Mouse (Mus musculus): ENCODE measurements around the gene Unc93a.
"Not testable (repeated sequence)": the region's sequence is repeated elsewhere in the genome, so short reads cannot be mapped to it uniquely, and the experiment has no call there.

Gene Unc93a

GRCm38 (mm10) chr17:13131710-13132109, at the start of gene Unc93a:
TSS of gene Unc93a (minus strand) at chr17:13131810.
- POLR2A ChIA-PET, CTCF ChIA-PET: not testable (repeated sequence)

GRCm38 (mm10) chr17:13180491-13180890, 48.9 kb upstream of the Unc93a start:
- CTCF ChIA-PET, POLR2A ChIA-PET: not testable (repeated sequence)

- POLR2A ChIA-PET, CTCF ChIA-PET: not testable (repeated sequence)
Observed at GRCm38 (mm10) chr17:13179021-13179420, 47.4 kb upstream of the Unc93a start.

DNA sequence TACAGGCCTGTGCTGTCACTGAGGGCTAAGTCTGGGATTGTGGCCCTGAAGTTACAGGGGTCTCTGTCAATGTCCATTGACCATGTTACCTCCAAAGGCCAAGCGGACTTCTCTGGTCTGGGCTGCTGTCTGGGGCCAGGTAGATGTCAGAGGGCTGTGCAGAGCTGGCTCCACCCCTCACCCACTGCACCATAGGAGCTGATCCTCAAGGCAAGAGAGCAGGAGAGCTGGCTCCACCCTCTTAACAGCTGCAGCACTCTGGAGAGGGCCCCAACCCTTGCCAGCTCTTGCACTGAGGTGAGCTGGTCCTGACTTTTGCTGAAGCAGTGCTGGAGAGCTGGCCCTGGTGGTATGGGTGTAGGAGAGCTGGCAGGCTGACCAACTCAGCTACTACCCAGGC, 46.2 kb upstream of the Unc93a start:
- CTCF ChIA-PET, POLR2A ChIA-PET: not testable (repeated sequence)

DNA sequence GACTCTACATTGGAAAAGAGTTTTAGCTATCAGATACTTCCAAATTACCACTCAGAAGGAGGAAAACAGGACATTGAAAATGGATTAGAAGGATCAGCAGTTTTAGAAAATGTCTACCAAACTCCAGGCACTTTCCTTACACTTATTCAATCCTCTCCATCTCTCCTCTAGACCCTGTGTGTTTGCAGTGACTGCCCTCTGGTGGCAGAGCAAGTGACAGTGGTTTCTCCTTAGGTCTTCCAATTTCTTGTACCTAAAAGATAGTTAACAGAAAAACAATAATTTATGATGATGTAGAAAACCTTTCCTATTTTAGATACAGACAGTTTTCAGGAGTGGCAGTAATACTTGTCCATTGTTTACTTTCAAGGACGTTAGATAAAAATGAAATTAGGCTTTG, 44.0 kb upstream of the Unc93a start:
- POLR2A ChIA-PET, CTCF ChIA-PET: not testable (repeated sequence)

- CTCF ChIA-PET, result interaction anchor here in 3 of 4 experiments (0.5 to 0.6 kb wide), 3 partner anchors 163 to 213 kb away, joined by 3 to 5 read pairs (median 3); partner anchors contain the start of gene Acat2 (in 1 of the 3)
Observed at GRCm38 (mm10) chr17:13174029-13174428, 42.4 kb upstream of the Unc93a start.

GRCm38 (mm10) chr17:13173578-13173977, 42.0 kb upstream of the Unc93a start:
- CTCF ChIA-PET, result not testable (repeated sequence)

More at GRCm38 (mm10) chr17:13174029-13174428, 42.4 kb upstream of the Unc93a start:
- POLR2A ChIA-PET, result not testable (repeated sequence)

DNA sequence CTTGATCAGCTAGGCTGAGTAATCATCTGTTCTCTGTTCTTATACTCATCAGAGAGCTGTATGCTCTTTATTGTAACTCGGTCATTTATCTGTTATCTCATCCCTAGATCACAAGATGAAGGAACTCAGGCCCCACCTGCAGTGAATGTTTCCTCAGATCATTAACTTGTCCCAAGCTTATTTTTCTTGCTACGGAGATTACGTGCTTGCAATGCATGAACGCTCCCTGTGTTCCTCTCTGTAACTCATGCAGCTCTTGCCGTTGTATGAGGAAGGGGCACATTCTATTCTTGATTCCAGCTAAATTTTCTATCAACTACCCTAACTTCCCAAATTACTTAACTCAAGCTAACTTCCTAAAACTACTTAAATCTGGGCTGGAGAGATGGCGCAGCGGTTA, 14.5 kb upstream of the Unc93a start:
- CTCF ChIA-PET, result not testable (repeated sequence)

More at GRCm38 (mm10) chr17:13173578-13173977, 42.0 kb upstream of the Unc93a start:
- POLR2A ChIA-PET, result not testable (repeated sequence)

GRCm38 (mm10) chr17:13144580-13145215, 13.1 kb upstream of the Unc93a start:
- CTCF ChIA-PET, result not testable (repeated sequence)

More for the DNA sequence above, 14.5 kb upstream of the Unc93a start:
- POLR2A ChIA-PET, result not testable (repeated sequence)

DNA sequence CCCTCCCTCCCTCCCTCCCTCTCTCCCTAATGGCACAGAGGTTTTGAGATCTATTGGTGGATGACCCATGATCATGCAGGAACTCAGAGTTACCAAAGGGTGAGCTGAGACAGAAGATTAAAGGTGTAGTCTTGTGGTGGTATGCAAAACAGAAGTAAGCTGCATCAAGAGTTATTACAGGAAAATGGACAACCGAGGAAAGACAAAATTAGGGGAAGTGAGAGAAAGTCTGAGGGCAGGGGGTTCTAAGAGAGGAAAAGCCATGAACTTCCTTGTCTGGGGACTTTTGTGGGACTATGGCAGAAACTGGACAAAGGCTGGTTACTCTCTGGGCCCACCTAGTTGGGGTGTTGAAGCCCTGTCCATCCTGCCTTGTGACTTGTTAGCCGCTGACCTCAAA, 11.1 kb upstream of the Unc93a start:
- CTCF ChIA-PET, POLR2A ChIA-PET: not testable (repeated sequence)

More at GRCm38 (mm10) chr17:13144580-13145215, 13.1 kb upstream of the Unc93a start:
- POLR2A ChIA-PET, result not testable (repeated sequence)

- CTCF ChIA-PET, POLR2A ChIA-PET: not testable (repeated sequence)
Observed at GRCm38 (mm10) chr17:13135356-13135755, 3.7 kb upstream of the Unc93a start.

DNA sequence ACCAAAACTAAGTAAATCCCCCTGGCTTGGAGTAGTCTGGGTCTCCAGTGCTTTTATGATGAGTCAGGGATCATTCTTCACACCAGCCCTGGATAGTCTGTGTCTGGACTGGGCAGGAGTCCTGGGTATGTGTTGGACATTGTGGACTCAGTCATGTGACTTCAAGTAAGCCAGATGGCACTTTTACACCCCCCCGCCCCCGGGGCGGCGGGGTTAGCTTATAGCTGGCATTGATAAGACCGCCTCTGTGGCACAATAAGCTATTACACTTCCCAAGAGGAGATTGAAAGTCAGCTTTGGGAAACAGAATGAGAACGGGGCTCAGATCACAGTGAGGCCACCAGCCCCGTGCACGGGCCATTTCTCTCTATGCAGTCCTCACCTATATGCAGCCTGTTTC, 742 bp upstream of the Unc93a start:
- CTCF ChIA-PET, POLR2A ChIA-PET: not testable (repeated sequence)

DNA sequence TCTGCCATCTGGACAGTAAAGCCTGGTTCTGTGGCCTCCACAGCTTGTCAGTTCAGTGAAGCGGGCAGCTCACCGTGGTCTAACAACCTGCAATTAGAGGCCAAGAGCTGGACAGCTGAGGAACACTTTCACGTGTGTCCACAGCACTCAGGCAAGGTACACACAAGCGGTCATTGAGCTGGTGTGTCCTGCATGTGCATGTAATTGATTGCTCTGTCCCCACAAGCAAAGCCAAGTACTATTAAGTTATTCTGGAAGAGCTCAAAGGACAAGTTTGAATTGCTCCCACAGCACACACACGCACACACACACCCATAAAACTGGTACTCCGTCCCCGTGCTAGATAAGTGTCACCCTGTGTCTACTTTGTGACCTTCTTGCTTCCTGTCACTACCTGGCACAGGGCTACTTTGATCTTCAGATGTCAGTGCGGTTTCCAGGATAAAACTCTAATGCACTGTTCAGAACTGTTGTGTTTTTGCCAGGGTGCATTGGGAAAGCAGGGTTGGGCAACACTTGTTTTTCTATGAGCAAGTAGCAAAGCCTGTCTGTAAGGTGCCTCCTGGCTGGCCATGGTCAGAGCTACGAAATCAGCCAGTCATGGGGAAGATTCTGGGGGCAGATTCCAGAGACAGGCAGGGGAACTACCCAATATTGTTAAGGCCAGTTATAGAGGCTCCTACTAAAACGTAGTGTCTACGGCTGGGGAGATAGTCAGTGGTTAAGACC, 1.7 kb downstream of the Unc93a start:
- POLR2A ChIA-PET, CTCF ChIA-PET: not testable (repeated sequence)

GRCm38 (mm10) chr17:13129324-13129723, 2.3 kb downstream of the Unc93a start:
- CTCF ChIA-PET, POLR2A ChIA-PET: not testable (repeated sequence)

DNA sequence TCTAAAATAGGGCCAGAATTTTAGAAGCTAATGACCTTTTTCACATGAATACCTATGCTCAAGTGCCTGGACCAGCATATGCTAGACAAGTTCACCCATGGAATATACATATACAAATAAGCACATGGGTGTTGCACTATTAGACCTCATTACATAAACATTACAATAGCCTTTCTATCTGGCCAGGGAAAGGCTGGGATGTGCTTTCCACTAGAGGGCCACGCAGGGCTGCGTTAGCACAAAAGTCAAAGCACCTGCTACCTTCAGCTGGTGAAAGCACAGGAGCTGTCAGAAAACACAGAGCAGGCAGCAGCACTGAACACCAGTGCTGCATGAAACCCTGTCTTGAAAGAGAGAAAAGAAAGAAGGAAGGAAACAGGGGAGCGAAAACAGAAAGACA, 7.4 kb downstream of the Unc93a start:
- CTCF ChIA-PET, result not testable (repeated sequence)

DNA sequence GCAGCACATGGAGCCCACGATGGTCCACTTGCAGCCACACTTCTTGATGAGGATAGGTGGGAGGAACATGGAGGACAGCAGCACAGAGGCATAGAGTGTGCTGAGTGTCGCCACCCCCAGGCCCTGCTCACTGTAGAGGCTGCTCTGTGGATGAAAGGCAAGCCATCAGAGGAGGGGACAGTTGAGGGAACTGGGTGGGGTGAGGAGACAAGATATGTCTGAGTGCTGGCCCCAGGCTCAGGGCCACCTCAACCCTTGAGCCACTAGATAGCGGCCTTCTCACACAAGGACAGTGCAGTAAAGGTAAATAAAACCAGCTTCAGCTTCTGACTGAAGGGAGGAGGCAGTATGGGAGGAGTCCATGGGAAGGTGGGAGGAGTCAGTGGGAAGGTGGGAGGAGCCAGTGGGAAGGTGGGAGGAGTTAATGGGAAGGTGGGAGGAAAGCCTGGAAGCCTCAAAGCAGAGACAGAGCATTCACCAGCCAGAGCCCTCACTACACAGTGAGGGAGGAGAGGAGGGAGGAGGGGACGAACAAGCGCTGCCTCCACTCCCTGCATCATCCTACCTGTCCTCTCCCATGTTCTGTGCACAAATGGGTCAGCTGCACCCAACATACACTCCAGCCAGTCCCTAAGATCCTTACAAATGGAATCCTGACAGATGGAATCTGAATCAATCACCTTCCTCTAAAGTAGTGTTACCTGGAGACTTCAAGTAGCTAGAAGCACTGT, 8.1 kb downstream of the Unc93a start:
- CTCF ChIA-PET, POLR2A ChIA-PET: not testable (repeated sequence)

More for the DNA sequence above, 7.4 kb downstream of the Unc93a start:
- POLR2A ChIA-PET, result not testable (repeated sequence)

DNA sequence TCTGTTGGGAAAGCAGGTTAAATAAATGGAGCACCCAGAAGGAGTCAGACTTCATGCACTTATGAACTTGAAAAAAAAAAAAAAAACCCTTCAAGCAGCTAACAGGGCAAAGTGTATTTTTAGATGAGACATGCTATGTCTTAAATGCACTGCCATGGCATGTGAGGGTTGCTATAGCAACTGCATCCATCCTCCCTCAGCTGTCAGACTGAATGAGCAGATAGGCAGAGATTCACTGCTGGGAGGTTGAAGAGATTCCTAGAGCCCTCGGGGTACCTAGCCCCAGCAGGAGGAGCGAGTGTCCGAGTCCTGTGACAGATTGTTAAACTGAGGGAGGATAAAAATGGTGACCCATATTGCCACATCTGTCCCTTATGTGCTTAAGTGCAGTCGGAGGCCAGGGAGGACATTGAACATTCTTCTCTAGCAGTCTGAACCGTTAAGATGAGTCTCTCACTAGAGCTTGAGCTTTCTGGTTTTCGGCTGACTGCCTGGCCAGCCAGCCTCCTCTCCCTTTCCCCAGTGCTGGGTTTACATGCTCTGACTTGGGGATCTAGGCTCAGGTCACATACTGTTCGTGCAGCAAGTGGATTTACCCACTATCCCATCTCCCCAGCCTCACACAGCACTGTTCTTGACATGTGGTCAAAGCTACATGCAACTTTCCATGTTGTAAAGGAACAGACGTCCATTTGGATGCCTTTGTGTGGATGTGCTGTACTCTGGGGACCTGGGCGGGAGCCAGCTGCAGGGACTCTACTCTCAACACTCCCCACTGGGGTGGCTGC, 18.9 kb downstream of the Unc93a start:
- POLR2A ChIA-PET, CTCF ChIA-PET: not testable (repeated sequence)

GRCm38 (mm10) chr17:13106563-13106962, 25.0 kb downstream of the Unc93a start:
- CTCF ChIA-PET, POLR2A ChIA-PET: not testable (repeated sequence)

DNA sequence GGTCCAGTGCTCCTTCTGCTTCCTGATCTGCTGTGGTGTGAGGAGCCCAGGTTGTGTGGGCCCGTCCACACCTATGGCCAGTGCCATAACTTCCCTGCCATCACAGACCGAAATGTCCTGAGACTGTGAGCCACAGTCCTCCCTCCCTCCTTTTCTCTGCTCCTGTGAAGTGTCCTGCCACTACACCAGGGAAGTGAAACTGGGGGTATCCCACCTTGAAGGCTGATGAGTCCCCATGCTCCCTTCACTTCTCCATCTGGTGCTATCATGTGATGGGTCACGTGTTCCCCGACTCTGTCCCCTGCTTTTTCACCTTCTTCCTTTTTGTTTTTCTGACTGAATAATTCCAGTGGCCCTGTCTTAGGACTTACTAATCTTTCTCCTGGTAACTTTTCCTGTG, 38.6 kb downstream of the Unc93a start:
- CTCF ChIA-PET, POLR2A ChIA-PET: not testable (repeated sequence)

DNA sequence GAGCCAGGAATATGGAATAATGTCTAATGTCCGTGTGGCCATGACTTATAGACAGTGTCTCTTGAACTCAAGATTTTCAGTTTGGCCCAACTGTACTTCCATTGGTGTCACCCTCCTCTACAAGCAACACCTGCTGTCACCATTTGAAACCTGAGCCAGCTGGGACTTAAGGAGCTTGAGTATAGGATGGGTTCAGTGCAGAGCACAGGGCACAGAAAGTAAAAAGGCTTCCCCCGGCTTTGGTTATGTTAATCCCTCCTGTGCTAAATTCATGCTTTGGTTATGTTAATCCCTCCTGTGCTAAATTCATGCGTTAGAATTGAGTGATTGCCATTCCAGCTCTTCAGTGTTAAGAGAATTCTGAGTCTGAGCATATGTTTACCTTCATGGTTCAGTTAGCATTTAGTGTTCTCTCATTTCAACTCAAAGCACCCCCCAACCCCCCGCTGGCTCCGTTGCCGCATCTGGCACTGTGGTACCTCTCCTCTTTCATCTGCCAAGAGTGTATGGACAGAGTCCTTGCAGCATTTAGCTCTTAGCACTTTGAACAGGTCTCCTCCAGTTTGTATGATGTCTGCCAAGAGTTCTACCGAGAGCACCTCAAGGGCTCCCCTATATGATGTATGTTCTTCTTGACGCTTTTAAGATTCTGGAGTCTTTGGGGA, 39.4 kb downstream of the Unc93a start:
- POLR2A ChIA-PET, CTCF ChIA-PET: not testable (repeated sequence)

Data from embryonic stem cell, embryonic (primary cell).